Mouse (Mus musculus): Measurements from ENCODE around the gene Polg2. TPM values are rescaled to one million over a fixed set of nuclear protein-coding genes. Genes with fewer than 3 reads are reported as not detected.

The Polg2 gene
- polyA plus RNA-seq, 1 experiment from 2014 or later: 10.7 TPM

- Histone ChIP-seq H3K4me1 (peaks cover 5% of the 10 kb centered on the region; the same call in 1 of the 2 replicates), H3K9ac (no peak overlapping the region), H3K27me3 (no peaks in the 10 kb centered on the region), H3K36me3 (peaks cover 53% of the 10 kb centered on the region), H3K9me3 (replicated peaks) (no peaks in the 10 kb centered on the region), H3K27ac (no peak overlapping the region), H3K4me2 (replicated peaks) (no peak overlapping the region), H3K4me3 (no peak overlapping the region)
- no peak for ATAC-seq (ENCODE audit: low FRiP score)
- 97% methylated on average over 3 of the region's 3 CpGs for WGBS
Measured at GRCm38 (mm10) chr11:106777395-106777794, 1.9 kb downstream of the Polg2 start.

- peaks cover 53% of the 10 kb centered on the region for H3K36me3 ChIP-seq
- no peaks in the 10 kb centered on the region for H3K9me3 ChIP-seq (replicated peaks)
- H3K4me1 ChIP-seq: peaks cover 5% of the 10 kb centered on the region; the same call in 1 of the 2 replicates
- WGBS: 96% methylated on average over 4 of the region's 4 CpGs
- no peak for ATAC-seq (ENCODE audit: low FRiP score)
- no peaks in the 10 kb centered on the region for H3K27me3 ChIP-seq
- no peak overlapping the region for H3K4me3 ChIP-seq
- H3K27ac ChIP-seq: no peak overlapping the region
- H3K4me2 ChIP-seq (replicated peaks): no peak overlapping the region
- H3K9ac ChIP-seq: no peak overlapping the region
Measured at GRCm38 (mm10) chr11:106776960-106777359, 2.4 kb downstream of the Polg2 start.

GRCm38 (mm10) chr11:106773061-106773460 lies 6.3 kb downstream of the Polg2 start:
- Histone ChIP-seq H3K4me2 (replicated peaks) (no peak overlapping the region), H3K9me3 (replicated peaks) (peaks cover 2% of the 10 kb centered on the region; the same call in 1 of the 2 replicates), H3K4me1 (no peaks in the 10 kb centered on the region), H3K36me3 (peaks cover 66% of the 10 kb centered on the region), H3K27me3 (no peaks in the 10 kb centered on the region), H3K4me3 (no peak overlapping the region), H3K27ac (no peak overlapping the region), H3K9ac (no peak overlapping the region)
- 89% methylated on average over 9 of the region's 9 CpGs for WGBS
- no peak for ATAC-seq (ENCODE audit: low FRiP score)

DNA sequence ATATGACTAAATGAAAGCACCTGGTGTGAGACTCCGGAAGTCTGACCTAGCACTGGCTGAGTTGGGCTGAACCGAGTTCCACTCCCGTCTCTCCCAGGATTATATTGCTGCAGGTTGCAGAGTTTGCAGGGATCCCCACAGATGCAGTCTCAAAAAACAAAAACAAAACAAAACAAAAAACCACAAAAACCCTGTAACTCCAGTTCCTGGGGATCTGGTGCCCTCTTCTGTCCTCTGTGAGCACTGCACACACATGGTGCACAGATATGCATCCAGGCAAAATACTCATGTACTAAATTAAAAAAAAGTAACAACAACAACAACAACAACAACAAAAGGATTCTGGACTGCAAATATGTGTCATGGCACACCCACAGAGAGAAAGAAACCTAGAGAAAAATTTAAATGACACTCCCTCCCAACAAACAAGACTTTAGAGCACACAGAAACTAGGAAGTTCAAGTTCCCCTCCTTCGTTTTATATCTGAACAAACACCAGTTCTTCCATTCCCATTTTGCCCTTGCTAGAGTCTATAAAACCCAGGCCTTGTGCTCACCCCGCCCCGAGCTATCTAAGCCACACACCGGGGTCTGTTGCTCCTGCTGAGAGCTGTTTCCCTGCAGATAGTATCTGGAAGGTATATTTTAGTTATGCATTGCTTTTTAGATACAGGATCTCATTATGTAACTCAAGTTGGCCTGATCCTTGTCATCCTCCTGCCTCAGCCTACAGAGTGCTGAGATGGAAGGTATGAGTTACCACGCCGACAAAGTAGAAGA lies 9.0 kb downstream of the Polg2 start:
- Histone ChIP-seq H3K27me3 (no peaks in the 10 kb centered on the region), H3K9me3 (replicated peaks) (peaks cover 9% of the 10 kb centered on the region; the same call in 1 of the 2 replicates), H3K27ac (no peak overlapping the region), H3K4me1 (no peaks in the 10 kb centered on the region), H3K4me2 (replicated peaks) (no peak overlapping the region), H3K9ac (no peak overlapping the region), H3K4me3 (no peak overlapping the region), H3K36me3 (peaks cover 82% of the 10 kb centered on the region)
- no peak for ATAC-seq (ENCODE audit: low FRiP score)
- WGBS: 99% methylated on average over 9 of the region's 9 CpGs

- peaks cover 54% of the 10 kb centered on the region for H3K36me3 ChIP-seq
Measured at GRCm38 (mm10) chr11:106767516-106767915, 11.8 kb downstream of the Polg2 start.

DNA sequence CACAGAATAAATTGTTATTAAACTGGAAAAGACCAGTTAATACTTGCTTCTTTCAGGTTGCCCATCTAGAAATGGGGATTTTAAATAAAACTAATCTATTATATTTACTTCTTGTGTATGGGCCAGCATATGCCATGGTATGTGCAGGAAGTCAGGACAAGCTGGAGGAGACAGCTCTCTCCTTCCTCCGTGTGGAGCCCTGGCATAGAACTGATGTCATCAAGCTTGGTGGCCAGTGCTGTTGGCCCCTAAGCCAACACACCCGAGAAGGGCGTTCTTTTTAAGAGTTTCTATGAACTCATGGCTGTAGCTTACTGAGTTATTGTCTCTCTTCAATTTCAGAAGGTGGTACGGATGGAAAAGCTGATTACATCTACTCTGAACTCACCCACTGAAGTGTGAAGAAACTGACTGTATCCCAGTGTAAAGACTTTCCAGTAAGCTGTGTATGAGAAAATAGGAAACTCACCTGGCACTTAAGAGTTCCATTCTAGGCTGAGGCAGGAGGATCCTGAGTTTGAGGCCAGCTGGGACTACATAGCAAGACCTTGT lies 12.7 kb downstream of the Polg2 start:
- 91% methylated on average over 4 of the region's 4 CpGs for WGBS
- no peak for ATAC-seq (ENCODE audit: low FRiP score)
- peaks cover 48% of the 10 kb centered on the region for H3K36me3 ChIP-seq

More at GRCm38 (mm10) chr11:106767516-106767915, 11.8 kb downstream of the Polg2 start:
- Histone ChIP-seq H3K9me3 (replicated peaks) (peaks cover 9% of the 10 kb centered on the region; the same call in 1 of the 2 replicates), H3K27me3 (no peaks in the 10 kb centered on the region), H3K27ac (no peak overlapping the region), H3K4me1 (peaks cover 6% of the 10 kb centered on the region), H3K4me3 (no peak overlapping the region), H3K9ac (no peak overlapping the region), H3K4me2 (replicated peaks) (no peak overlapping the region)
- whole genome bisulfite sequencing: 97% methylated on average over 4 of the region's 4 CpGs
- no peak for ATAC-seq (ENCODE audit: low FRiP score)

GRCm38 (mm10) chr11:106762800-106763185 lies 16.5 kb downstream of the Polg2 start:
- no peak overlapping the region for H3K9ac ChIP-seq
- H3K4me1 ChIP-seq: peaks cover 14% of the 10 kb centered on the region
- no peaks in the 10 kb centered on the region for H3K27me3 ChIP-seq
- peaks cover 17% of the 10 kb centered on the region for H3K36me3 ChIP-seq
- ATAC-seq (ENCODE audit: low FRiP score): no peak
- no peak overlapping the region for H3K4me2 ChIP-seq (replicated peaks)
- peak overlapping the region; percentile 68; the same call in 1 of the 2 replicates for H3K27ac ChIP-seq
- WGBS: 75% methylated on average over 9 of the region's 9 CpGs
- peaks cover 4% of the 10 kb centered on the region; the same call in 1 of the 2 replicates for H3K9me3 ChIP-seq (replicated peaks)
- H3K4me3 ChIP-seq: no peak overlapping the region

More for the DNA sequence above, 12.7 kb downstream of the Polg2 start:
- Histone ChIP-seq H3K27me3 (no peaks in the 10 kb centered on the region), H3K4me2 (replicated peaks) (no peak overlapping the region), H3K27ac (no peak overlapping the region), H3K4me3 (no peak overlapping the region), H3K9me3 (replicated peaks) (peaks cover 9% of the 10 kb centered on the region; the same call in 1 of the 2 replicates), H3K9ac (no peak overlapping the region), H3K4me1 (peaks cover 12% of the 10 kb centered on the region)

DNA sequence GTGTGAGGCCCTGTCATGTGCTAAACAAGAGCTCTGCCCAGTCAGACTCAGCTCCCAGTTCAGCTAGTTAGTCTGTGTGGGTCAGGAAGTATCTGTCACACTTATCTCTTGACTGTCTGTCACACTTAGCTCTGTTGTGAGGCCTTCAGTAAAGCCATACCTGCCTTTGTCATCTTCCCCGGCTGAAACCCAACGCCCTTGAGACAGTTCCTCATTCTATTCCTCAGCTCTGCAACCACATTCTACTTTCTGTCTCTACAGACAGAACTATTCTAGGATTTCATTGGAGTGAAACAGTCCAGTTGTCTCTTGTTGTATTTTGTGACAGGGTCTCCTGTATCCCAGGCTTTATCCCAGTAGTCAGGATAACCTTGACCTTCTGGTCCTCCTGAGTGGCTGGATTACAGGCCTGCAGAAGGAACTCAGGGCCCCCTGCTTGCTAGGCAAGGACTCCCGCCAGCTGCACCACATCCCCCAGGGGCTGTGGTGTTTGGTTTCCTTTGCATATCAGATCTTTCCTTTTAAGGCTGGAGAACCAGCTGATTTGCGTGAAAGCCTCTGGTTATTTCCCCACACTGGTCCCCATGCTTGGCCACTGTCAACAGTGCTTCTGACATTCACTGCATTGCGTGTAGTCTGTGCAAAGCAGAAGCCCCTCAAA lies 17.1 kb downstream of the Polg2 start:
- no peaks in the 10 kb centered on the region for H3K9me3 ChIP-seq (replicated peaks)
- peaks cover 14% of the 10 kb centered on the region for H3K4me1 ChIP-seq
- H3K27me3 ChIP-seq: no peaks in the 10 kb centered on the region
- no peak for ATAC-seq (ENCODE audit: low FRiP score)
- no peak overlapping the region for H3K4me2 ChIP-seq (replicated peaks)
- 47% methylated on average over 5 of the region's 5 CpGs for WGBS
- H3K9ac ChIP-seq: no peak overlapping the region
- H3K4me3 ChIP-seq: no peak overlapping the region
- peak overlapping the region; percentile 68 for H3K27ac ChIP-seq
- H3K36me3 ChIP-seq: peaks cover 12% of the 10 kb centered on the region

DNA sequence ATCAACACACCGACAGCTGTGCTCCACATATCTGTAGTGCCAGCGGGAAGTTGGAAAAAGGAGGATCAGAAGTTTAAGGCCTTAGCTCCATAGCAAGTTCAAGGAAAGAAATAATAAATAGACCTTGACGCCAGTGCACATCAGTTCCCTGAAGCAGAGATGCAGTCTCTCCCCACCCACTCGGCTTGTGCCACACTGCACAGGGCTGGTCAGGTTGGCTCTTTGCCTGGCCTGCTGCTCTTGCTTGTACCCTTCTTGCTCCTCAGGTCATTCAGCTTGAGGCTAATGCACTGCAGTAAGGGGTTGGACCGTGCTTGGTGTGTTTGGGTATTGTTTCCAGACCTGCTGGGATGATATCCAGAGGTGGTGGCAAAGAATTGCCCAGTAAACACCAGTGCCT lies 18.8 kb downstream of the Polg2 start:
- H3K4me2 ChIP-seq (replicated peaks): no peak overlapping the region
- no peaks in the 10 kb centered on the region for H3K9me3 ChIP-seq (replicated peaks)
- 92% methylated on average over 5 of the region's 5 CpGs for whole genome bisulfite sequencing
- ATAC-seq (ENCODE audit: low FRiP score): no peak
- H3K4me1 ChIP-seq: peaks cover 14% of the 10 kb centered on the region
- H3K36me3 ChIP-seq: no peaks in the 10 kb centered on the region; the same call in 1 of the 2 replicates
- no peak overlapping the region for H3K27ac ChIP-seq
- no peak overlapping the region for H3K4me3 ChIP-seq
- no peak overlapping the region for H3K9ac ChIP-seq
- no peaks in the 10 kb centered on the region for H3K27me3 ChIP-seq

DNA sequence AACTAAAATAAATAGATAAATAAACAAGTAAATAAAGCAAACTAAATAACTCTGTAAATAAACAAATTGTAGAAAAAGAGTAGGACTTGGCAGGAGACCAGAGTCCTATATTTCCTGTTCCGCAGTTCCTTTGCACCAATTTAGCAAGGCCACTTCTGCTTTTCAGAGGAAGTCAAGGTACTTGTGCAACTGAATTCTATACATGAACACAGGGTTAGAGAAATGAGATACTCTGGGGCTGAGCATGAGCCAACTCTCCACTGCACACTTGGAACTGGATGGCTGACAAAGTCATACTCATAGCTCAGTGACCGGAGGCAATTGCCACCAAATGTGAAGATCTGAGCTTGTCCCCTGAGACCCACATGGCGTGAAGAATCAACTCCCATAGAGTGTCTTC lies 20.3 kb downstream of the Polg2 start:
- WGBS: 95% methylated on average over 3 of the region's 3 CpGs

DNA sequence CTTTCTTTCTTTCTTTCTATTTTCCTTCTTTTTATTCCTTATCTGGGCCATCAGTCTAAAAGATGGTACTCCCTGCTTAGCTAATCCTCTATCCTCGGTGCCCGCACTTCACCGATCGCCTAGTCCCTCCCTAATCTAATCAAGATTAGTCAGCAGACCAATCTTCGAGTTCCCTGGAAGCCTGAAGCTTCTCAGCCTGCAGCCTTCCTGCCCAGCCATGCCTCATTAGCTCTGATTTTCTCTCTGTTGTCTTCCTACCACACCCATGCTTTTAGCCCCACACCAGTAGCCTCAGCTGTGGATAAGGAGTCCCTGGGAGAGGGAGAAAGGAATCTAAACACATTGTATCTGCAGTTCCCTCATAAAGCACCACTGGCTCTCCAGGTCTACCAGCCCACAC lies 23.8 kb downstream of the Polg2 start:
- H3K36me3 ChIP-seq: no peaks in the 10 kb centered on the region
- 55% methylated on average over 5 of the region's 5 CpGs for WGBS
- no peak overlapping the region for H3K27ac ChIP-seq
- no peaks in the 10 kb centered on the region for H3K27me3 ChIP-seq
- no peak overlapping the region for H3K4me3 ChIP-seq
- H3K4me1 ChIP-seq: no peaks in the 10 kb centered on the region
- H3K9me3 ChIP-seq (replicated peaks): no peaks in the 10 kb centered on the region
- H3K9ac ChIP-seq: no peak overlapping the region
- ATAC-seq (ENCODE audit: low FRiP score): no peak
- H3K4me2 ChIP-seq (replicated peaks): no peak overlapping the region

More for the DNA sequence above, 20.3 kb downstream of the Polg2 start:
- H3K36me3 ChIP-seq: no peaks in the 10 kb centered on the region
- no peaks in the 10 kb centered on the region for H3K27me3 ChIP-seq
- H3K4me1 ChIP-seq: peaks cover 14% of the 10 kb centered on the region
- no peak overlapping the region for H3K27ac ChIP-seq
- H3K4me3 ChIP-seq: no peak overlapping the region
- H3K9ac ChIP-seq: no peak overlapping the region
- no peak overlapping the region for H3K4me2 ChIP-seq (replicated peaks)
- H3K9me3 ChIP-seq (replicated peaks): no peaks in the 10 kb centered on the region
- ATAC-seq (ENCODE audit: low FRiP score): no peak

- 91% methylated on average over 6 of the region's 6 CpGs for WGBS
- no peak overlapping the region for H3K27ac ChIP-seq
Measured at GRCm38 (mm10) chr11:106753314-106753713, 26.0 kb downstream of the Polg2 start.

More at GRCm38 (mm10) chr11:106753314-106753713, 26.0 kb downstream of the Polg2 start:
- no peaks in the 10 kb centered on the region for H3K4me1 ChIP-seq
- no peaks in the 10 kb centered on the region for H3K36me3 ChIP-seq
- H3K9me3 ChIP-seq (replicated peaks): no peaks in the 10 kb centered on the region
- H3K4me3 ChIP-seq: no peak overlapping the region
- H3K4me2 ChIP-seq (replicated peaks): no peak overlapping the region
- no peak for ATAC-seq (ENCODE audit: low FRiP score)
- no peak overlapping the region for H3K9ac ChIP-seq
- no peaks in the 10 kb centered on the region for H3K27me3 ChIP-seq
